Mouse (Mus musculus) small intestine, adult 2 months (tissue): Measurements from ENCODE around the gene Eml4.

Experiments used
- CTCF ChIP-seq: fragments of 200-500 bp; IDR thresholded peaks from 2 replicates; pipeline ENCODE4 v1.5.1; 2012; ENCODE audit warnings: low read depth, mild to moderate bottlenecking, control low read depth, inconsistent platforms, low read length, moderate library complexity, mixed read lengths; ENCODE audit not compliant: insufficient replicate concordance, insufficient read length; ENCODE audit errors: extremely low read depth
- POLR2A ChIP-seq: fragments of 200-500 bp; IDR thresholded peaks from 2 replicates; pipeline ENCODE4 v1.6.1; 2012; ENCODE audit warnings: low read depth, mild to moderate bottlenecking, control low read depth, inconsistent platforms, low read length, moderate library complexity

GRCm38 (mm10) chr17:83453587-83453986 lies 102.9 kb downstream of the Eml4 start:
- TF ChIP-seq POLR2A (no peak), CTCF (no peak)
